Mouse (Mus musculus): ENCODE measurements around the gene Aff1. TPM values are rescaled to one million over a fixed set of nuclear protein-coding genes. Genes with fewer than 3 reads are reported as not detected.
A peak's percentile ranks its signal among the peaks of the same experiment; 100 is the strongest.

Aff1 gene
- total RNA-seq, 1 experiment from 2014 or later, result 76.9 TPM

DNA sequence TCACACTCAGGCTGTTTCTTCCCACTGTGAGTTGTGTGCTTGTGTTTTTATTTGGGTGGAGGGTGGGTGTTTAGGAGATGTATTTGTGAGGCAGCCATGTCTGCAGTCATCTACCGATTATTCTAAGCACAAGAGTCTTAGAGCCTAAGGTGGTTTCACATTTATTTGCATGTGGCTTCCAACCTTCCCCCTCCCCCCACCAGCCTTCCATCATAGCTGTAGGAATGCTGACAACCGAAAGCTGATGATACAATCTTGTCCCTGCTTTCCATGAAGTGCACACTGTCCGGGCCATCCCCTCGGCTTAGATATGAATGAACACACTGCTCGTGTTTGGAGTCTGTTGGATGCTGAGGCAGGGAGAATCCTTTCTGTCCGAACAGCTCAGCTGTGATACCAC, 28.8 kb downstream of the Aff1 start:
- no peak for ATAC-seq (ENCODE audit: extremely low read depth, insufficient number of reproducible peaks, low FRiP score, poor library complexity, severe bottlenecking)

DNA sequence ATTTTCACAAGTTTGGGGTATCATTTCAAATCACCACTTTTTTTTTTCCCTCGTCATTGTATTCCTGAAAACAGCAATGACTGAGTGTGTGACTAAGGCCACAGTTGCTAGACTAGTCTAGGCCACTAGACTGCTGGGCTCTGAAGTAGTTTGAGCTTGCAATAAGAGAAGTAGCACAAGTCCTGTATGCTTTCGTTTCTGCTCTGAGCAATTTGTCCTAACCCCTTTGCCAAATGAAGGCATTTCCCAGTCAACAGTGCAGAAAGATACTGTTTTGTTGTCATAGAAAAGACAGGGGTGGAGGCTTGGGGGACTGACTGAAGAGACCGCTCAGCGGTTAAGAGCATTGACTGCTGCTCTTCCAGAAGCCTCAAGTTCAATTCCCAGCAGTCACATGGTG, 29.3 kb downstream of the Aff1 start:
- peak; percentile 51; the same call in 1 of the 2 replicates for ATAC-seq (ENCODE audit: extremely low read depth, insufficient number of reproducible peaks, low FRiP score, poor library complexity, severe bottlenecking)

DNA sequence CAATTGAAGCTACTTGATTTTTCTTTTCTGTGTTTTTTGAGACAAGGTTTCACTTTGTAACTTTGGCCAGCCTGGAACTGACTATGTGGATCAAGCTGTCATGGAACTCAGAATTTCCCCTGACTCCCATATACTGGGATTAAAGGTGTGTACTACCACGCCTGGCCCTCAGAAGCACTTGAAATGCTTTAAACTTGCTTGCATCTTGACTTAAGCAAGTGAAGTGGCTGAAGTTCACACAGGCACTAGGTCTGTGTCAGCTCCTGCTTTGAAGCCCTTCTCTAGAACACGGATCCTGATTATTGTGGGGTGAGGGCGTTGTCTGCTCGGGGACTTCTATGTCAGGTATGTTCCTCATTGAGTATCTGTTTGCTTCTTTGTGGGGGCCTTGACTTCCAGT, 30.5 kb downstream of the Aff1 start:
- no peak for ATAC-seq (ENCODE audit: extremely low read depth, insufficient number of reproducible peaks, low FRiP score, poor library complexity, severe bottlenecking)

DNA sequence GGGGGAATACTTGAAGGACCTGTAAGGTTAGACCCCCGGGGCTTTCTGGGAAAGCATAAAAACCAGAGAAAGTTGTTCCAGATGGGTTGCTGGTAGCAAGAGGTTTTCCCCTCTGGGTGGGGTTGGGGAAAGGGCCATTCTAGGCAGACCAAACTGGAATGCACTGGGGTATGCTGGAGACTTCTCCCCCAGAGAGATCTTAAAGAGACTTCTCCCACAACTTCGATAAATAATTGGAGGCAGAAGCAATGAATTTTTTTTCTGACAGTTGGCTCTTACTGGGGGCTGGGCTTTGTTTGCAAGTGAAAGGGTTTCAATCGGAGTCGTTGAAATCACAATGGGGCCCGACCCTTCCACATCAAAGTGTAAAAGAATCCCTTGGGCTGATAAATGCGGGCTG, 32.2 kb downstream of the Aff1 start:
- no peak for ATAC-seq (ENCODE audit: extremely low read depth, insufficient number of reproducible peaks, low FRiP score, poor library complexity, severe bottlenecking)

GRCm38 (mm10) chr5:103724823-103725222, 32.6 kb downstream of the Aff1 start:
- ATAC-seq (ENCODE audit: extremely low read depth, insufficient number of reproducible peaks, low FRiP score, poor library complexity, severe bottlenecking), result no peak

DNA sequence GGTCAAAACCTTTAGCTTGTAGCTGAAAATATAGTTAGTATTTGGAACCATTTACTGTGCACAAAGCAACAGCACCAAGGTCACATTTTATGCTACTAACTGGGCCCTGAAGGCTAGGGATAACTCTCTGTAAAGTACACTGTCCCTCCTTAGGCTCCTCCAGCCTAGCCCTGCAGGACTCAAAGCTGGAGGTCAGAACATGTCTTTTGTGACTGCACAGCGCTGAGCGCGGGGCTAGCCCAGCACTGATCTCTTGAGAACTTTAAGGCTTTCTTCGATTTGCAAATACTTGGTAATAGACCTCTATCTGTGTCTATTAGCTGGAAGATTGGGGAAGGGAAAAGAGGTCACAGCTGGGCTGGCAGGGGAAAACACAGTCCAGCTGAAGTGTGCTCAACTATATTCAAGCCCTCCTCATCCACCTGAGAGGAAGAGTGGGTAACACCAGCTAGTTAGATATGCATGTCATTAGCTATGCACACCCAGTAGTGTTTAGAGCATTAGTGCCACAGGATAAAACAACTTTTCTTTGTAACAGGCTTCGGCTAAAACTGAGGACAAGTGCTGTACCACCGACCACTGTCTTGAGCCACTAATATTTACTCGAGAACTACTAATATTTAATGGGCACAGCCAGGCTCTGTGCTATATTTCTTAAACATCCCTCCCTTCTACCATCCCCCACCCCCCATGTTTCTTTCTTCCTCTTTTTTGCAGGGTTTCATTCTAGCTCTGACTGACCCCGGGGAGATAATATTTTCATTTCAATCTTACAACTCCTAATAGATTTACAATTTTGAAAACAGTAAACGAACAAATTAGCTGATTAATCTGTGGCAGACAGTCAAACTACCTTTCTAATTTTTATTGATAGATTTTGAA, 33.3 kb downstream of the Aff1 start:
- ATAC-seq (ENCODE audit: extremely low read depth, insufficient number of reproducible peaks, low FRiP score, poor library complexity, severe bottlenecking), result peak; percentile 30; the same call in 1 of the 2 replicates

GRCm38 (mm10) chr5:103726281-103726938, 34.2 kb downstream of the Aff1 start:
- ATAC-seq (ENCODE audit: extremely low read depth, insufficient number of reproducible peaks, low FRiP score, poor library complexity, severe bottlenecking), result peak; percentile 71

GRCm38 (mm10) chr5:103727777-103728395, 35.7 kb downstream of the Aff1 start:
- no peak for ATAC-seq (ENCODE audit: extremely low read depth, insufficient number of reproducible peaks, low FRiP score, poor library complexity, severe bottlenecking)

- ATAC-seq (ENCODE audit: extremely low read depth, insufficient number of reproducible peaks, low FRiP score, poor library complexity, severe bottlenecking), result no peak
These were observed 37.1 kb downstream of the Aff1 start for GRCm38 (mm10) chr5:103729225-103729624.

GRCm38 (mm10) chr5:103730142-103730541, 38.0 kb downstream of the Aff1 start:
- no peak for ATAC-seq (ENCODE audit: extremely low read depth, insufficient number of reproducible peaks, low FRiP score, poor library complexity, severe bottlenecking)

DNA sequence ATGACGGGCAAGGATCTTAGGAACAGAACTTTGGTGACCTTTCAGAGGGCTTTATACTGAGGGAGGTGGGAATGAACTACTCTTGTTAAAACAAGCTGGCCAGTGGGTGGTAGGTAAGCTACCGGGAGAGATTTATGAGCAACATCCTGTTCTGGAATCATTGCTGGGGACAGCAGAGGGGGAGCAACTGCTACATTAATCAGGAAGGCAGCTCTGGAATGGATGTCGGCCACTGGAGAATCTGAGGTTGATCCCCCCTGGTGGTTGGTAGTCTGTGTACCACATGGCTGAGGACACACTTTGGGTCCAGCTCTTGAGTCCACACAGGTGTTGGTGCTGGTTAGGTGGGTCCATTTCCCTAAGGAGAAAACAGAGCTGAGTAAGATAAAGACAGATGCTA, 38.6 kb downstream of the Aff1 start:
- ATAC-seq (ENCODE audit: extremely low read depth, insufficient number of reproducible peaks, low FRiP score, poor library complexity, severe bottlenecking), result no peak

- ATAC-seq (ENCODE audit: extremely low read depth, insufficient number of reproducible peaks, low FRiP score, poor library complexity, severe bottlenecking), result peak; percentile 81
These were observed 40.4 kb downstream of the Aff1 start for GRCm38 (mm10) chr5:103732581-103732980.

DNA sequence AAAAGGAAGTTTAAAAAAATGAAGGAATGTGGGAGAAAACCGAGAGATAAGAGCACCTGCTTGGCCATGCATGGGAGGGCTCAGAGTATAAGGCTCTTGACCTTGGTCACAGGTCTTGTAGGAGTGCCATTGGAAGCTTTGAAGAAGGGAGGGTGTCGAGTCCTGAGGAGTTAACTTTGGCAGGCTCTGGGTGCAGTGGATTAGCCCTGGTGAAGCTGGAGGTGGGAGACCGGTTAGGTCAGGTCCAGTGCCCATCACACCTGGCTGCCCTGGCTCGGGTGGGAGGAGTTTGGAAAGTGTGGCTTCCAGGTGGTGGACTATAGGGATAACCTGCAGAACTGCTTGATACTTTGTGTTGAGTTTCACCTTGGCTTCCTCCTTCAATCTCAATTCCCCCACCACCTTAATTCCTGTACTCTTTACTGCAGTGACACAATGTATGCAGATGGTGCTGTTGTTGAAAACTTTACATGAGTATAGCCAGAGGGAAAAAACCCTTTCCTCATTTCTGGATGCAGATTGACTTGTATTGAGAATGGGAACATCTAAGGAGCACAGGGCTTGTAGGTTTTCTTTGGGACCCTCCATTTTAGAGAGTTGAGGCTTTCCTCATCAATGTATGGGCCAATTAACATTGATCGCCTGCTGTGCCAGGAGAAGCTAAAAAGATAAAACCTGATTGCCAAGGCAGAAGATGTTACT, 43.4 kb downstream of the Aff1 start:
- ATAC-seq (ENCODE audit: extremely low read depth, insufficient number of reproducible peaks, low FRiP score, poor library complexity, severe bottlenecking), result no peak

DNA sequence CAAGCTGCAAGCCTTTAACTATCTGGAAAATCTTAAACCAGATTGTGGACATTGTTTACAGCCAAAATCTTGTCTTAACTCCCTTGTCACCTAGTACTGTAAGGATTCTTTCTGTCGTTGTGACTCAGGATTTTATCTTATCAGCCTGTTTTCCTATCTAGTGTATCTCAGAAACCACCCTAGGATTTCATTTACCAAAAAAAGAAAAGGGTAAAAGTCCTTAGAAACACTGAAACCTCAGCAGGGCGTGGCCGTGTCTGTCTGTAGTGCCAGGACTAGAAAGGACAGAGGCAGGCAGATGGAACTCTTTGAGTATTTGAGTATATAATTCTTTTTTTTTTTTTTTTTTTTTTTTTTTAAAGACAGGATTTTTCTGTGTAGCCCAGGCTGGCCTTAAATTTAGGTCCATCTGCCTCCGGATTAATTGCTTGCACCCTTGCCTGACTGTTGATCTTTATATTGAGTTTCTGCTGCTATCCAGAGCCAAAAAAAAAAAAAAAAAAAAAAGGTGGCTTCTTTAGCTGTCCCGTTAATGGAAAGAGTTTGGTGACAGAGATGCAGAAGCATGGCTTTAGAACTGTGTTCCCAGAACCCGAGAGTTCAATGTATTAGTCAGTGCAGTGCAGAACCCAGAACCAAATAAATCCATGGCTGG, 44.5 kb downstream of the Aff1 start:
- ATAC-seq (ENCODE audit: extremely low read depth, insufficient number of reproducible peaks, low FRiP score, poor library complexity, severe bottlenecking), result no peak

GRCm38 (mm10) chr5:103737208-103738066, 45.3 kb downstream of the Aff1 start:
- no peak for ATAC-seq (ENCODE audit: extremely low read depth, insufficient number of reproducible peaks, low FRiP score, poor library complexity, severe bottlenecking)

- no peak for ATAC-seq (ENCODE audit: extremely low read depth, insufficient number of reproducible peaks, low FRiP score, poor library complexity, severe bottlenecking)
These were observed 46.3 kb downstream of the Aff1 start for GRCm38 (mm10) chr5:103738509-103738908.

GRCm38 (mm10) chr5:103739163-103739562, 47.0 kb downstream of the Aff1 start:
- no peak for ATAC-seq (ENCODE audit: extremely low read depth, insufficient number of reproducible peaks, low FRiP score, poor library complexity, severe bottlenecking)

Measured in neutrophil, adult 5-6 weeks (primary cell).